Mouse (Mus musculus) hindbrain, postnatal 0 days (tissue): ENCODE measurements at regions not wholly inside any gene's neighbourhood (a gene's known extent, or its start where the extent isn't known, plus 50 kb on each side); places are given as distances from the start of the nearest gene placed in this dataset.

ENCODE experiments used
- ATAC-seq: fragments of 200-750 bp; cut with Nextera tagmentation; 2 replicates; pipeline ENCODE4 v1.8.0; 2017; ENCODE audit warnings: mild to moderate bottlenecking, moderate TSS enrichment, moderate library complexity
- DNase-seq: peaks from one replicate; pipeline ENCODE4 v3.0.0-alpha.2; 2015; ENCODE audit warnings: low spot score
- H3K27ac ChIP-seq: fragments of 300-500 bp; sonication (generic); 2 replicates; pipeline ENCODE4 v1.5.1; 2014; ENCODE audit warnings: mild to moderate bottlenecking
- H3K27me3 ChIP-seq: fragments of 300-500 bp; sonication (generic); 2 replicates; pipeline ENCODE4 v1.6.1; 2014; ENCODE audit warnings: low read length, mixed read lengths; ENCODE audit not compliant: insufficient read depth
- H3K36me3 ChIP-seq: fragments of 300-500 bp; sonication (generic); 2 replicates; pipeline ENCODE4 v1.6.1; 2014; ENCODE audit warnings: low read length, mixed read lengths; ENCODE audit not compliant: insufficient read depth
- H3K4me1 ChIP-seq: fragments of 300-500 bp; sonication (generic); 2 replicates; pipeline ENCODE4 v1.6.1; 2014; ENCODE audit warnings: antibody characterized with exemption, low read length, mixed read lengths; ENCODE audit not compliant: insufficient read depth
- H3K4me2 ChIP-seq: fragments of 300-500 bp; sonication (generic); 2 replicates; pipeline ENCODE4 v1.6.1; 2014; ENCODE audit warnings: low read depth, mild to moderate bottlenecking, low read length, moderate library complexity, mixed read lengths
- H3K4me3 ChIP-seq: fragments of 300-500 bp; sonication (generic); 2 replicates; pipeline ENCODE4 v1.5.1; 2014; ENCODE audit warnings: low read length
- H3K9ac ChIP-seq: fragments of 300-500 bp; sonication (generic); replicated peaks from 2 replicates; pipeline ENCODE4 v1.6.1; 2014; ENCODE audit warnings: mild to moderate bottlenecking, low read length, moderate library complexity, mixed read lengths
- H3K9me3 ChIP-seq: fragments of 300-500 bp; sonication (generic); 2 replicates; pipeline ENCODE4 v1.6.1; 2016; ENCODE audit warnings: low read length, mixed read lengths
- CTCF ChIP-seq: IDR thresholded peaks from 2 replicates; pipeline ENCODE4 v1.5.1; 2016; ENCODE audit warnings: antibody characterized with exemption, control low read depth, low read depth
- WGBS: fragments of 180-500 bp; shearing (Covaris S2); extraction: QIAGEN DNeasy Blood & Tissue Kit; methylation state at CpG from one replicate; pipeline ENCODE4 v1.1.7; 2014; 5-methylcytosine and 5-hydroxymethylcytosine counted together

DNA sequence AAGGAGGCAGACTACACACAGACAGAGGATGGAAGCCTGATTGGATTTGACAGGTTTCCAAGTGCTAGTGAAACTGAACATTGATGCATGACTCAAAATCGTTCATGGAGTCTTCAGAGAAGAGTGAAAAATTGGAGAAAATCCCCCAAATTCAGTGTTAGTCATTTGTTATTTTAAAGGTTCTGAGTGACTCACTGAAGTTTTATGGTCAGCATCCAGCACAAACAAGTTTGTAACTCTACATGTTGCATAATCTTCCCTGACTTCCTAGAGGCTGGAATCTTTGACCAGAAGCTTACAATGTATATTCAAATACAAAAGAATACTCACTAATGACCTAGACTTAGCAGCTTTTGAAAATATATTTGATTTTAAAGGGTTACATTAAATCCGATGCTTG, 224.3 kb upstream of the Pot1a start:
- TF ChIP-seq CTCF = no peak
- Histone ChIP-seq H3K27me3 (no peaks in the 10 kb centered on the region), H3K27ac (no peak overlapping the region), H3K9ac (no peak overlapping the region), H3K4me1 (no peaks in the 10 kb centered on the region), H3K9me3 (no peaks in the 10 kb centered on the region), H3K4me3 (no peak overlapping the region), H3K36me3 (no peaks in the 10 kb centered on the region), H3K4me2 (no peak overlapping the region)
- 64% methylated on average over 2 of the region's 2 CpGs for WGBS
- no peak for DNase-seq
- ATAC-seq = no peak

DNA sequence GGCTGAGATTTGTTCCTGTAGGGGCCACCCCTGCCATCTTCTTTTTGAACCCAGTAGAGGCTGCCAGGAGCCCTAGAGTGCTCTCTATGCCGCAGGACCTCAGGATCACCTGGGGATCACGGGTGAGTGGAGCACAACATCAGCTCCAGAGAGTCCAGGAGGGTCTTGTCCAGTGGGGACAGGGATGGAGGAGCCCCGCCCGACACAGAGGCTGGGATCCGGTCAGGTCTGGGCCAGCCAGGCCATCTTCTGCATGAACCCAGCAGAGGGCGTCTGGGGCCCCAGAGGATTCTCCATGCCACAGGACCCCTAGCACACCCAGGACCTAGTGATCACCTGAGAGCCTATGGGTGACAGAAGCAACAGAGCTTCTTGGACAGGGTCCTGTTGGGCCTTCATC, 206.3 kb upstream of the Pot1a start:
- ATAC-seq = no peak
- no peak for DNase-seq
- H3K27me3 ChIP-seq = no peaks in the 10 kb centered on the region

DNA sequence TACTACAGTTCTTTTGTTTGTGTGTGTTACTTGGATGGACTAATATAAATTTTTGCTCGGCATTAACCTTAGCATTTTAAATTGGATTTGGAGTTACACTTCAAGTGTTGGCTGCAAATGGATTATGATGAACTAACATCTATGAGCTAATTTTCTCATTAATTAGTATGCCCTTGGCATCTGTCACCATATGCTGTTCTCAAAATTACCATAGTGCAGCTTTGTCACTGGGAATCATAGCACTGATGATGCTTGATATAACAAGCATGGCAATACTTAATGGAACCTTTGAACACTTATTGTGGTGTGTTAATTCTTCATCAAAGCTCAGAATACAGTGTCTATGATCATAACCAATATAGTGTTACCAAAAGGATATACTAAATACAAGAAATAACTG, 185.0 kb upstream of the Pot1a start:
- H3K27ac ChIP-seq = no peak overlapping the region
- H3K4me2 ChIP-seq = no peak overlapping the region
- DNase-seq (peak; percentile 10), ATAC-seq (no peak)
- H3K9me3 ChIP-seq = no peaks in the 10 kb centered on the region
- H3K4me3 ChIP-seq = no peak overlapping the region
- no peaks in the 10 kb centered on the region for H3K36me3 ChIP-seq
- no peak overlapping the region for H3K9ac ChIP-seq
- H3K4me1 ChIP-seq = no peaks in the 10 kb centered on the region
- H3K27me3 ChIP-seq = no peaks in the 10 kb centered on the region
- WGBS = 59% methylated on average over 1 of the region's 1 CpGs
- TF ChIP-seq CTCF = no peak

More for the DNA sequence above, 206.3 kb upstream of the Pot1a start:
- H3K4me1 ChIP-seq = no peaks in the 10 kb centered on the region
- no peak overlapping the region for H3K4me3 ChIP-seq
- no peaks in the 10 kb centered on the region for H3K9me3 ChIP-seq
- H3K27ac ChIP-seq = no peak overlapping the region
- no peak overlapping the region for H3K4me2 ChIP-seq
- 93% methylated on average over 6 of the region's 6 CpGs for WGBS
- H3K36me3 ChIP-seq = no peaks in the 10 kb centered on the region
- TF ChIP-seq CTCF = no peak
- H3K9ac ChIP-seq = no peak overlapping the region

DNA sequence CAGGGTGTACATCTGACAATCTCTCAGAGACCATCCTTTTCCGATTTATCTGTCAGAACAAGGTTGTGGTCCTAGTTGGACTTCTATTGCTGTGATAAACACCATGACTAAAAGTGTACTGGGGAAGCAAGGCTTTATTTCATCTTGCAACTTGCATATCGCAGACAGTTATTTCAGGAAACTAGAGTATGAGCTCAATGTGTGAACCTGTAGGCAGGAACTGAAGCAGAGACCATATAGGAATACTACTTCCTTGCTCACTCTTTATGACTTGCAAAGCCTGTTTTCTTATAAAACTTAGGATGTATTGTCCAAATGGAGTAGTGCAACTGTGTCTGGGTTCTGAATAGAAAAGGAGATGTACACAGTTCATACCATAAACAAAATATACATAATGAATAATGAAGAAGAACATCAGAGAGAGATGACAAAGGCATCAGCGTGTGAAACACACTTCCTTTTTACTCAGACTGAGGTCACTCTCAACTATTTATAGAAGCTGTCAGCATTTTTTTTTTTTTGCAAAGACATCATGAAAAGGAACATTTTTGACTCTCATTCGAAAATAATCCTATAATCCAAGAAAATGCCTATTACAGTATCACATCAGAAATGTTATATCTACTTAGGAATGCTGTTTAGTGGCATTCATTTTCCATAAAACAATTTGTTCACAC, 169.3 kb upstream of the Pot1a start:
- Histone ChIP-seq H3K36me3 (no peaks in the 10 kb centered on the region), H3K9ac (no peak overlapping the region), H3K27me3 (no peaks in the 10 kb centered on the region), H3K27ac (no peak overlapping the region), H3K4me1 (no peaks in the 10 kb centered on the region), H3K4me3 (no peak overlapping the region), H3K9me3 (no peaks in the 10 kb centered on the region), H3K4me2 (no peak overlapping the region)
- WGBS = 78% methylated on average over 4 of the region's 4 CpGs
- DNase-seq (no peak), ATAC-seq (no peak)
- no peak for TF ChIP-seq CTCF

DNA sequence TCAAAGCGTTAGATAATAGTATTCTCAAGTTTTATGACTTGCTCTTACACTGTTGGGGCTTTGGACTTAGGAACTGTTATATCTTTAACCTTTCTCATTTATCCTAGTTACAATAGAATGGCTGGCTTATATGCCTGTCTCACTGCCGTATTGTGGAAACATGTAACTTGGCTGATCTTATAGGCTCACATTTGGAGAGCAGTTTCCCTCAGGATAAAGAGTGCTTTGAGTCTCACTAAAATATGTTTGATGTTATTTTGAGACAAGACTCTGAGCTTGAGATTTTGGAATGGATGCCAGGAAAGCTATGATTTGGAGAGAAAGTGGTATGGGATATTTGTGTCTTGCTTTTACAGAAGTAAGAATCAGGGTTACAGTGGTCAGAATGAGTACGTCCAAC, 156.4 kb upstream of the Pot1a start:
- Histone ChIP-seq H3K9me3 (no peaks in the 10 kb centered on the region), H3K9ac (no peak overlapping the region), H3K27me3 (no peaks in the 10 kb centered on the region), H3K27ac (no peak overlapping the region), H3K4me1 (no peaks in the 10 kb centered on the region), H3K4me3 (no peak overlapping the region), H3K36me3 (no peaks in the 10 kb centered on the region), H3K4me2 (no peak overlapping the region)
- 88% methylated on average over 3 of the region's 3 CpGs for WGBS
- ATAC-seq = no peak
- no peak for TF ChIP-seq CTCF
- DNase-seq = no peak

DNA sequence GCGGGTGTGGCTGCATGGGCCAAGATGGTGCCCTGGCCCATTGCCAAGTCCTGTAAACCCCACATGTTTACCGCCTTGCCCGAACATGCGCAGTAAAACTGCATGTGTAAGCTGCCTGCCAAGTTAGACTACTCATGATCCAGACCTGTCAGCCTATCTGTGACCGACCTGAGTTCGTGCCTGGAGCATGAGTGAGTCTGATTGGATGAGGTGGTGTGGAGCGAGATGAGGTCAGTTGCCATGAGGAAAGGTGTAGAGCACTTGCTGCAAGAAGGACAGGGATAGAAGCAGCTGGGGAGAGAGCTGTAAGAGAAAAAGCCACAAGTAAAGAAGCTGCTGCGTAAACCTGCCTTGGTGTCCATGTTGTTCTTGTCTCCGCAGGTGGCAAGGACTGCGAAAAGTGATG, 122.1 kb upstream of the Pot1a start:
- Histone ChIP-seq H3K9me3 (no peaks in the 10 kb centered on the region), H3K36me3 (no peaks in the 10 kb centered on the region), H3K27me3 (no peaks in the 10 kb centered on the region), H3K4me1 (no peaks in the 10 kb centered on the region), H3K4me3 (no peak overlapping the region), H3K9ac (no peak overlapping the region), H3K27ac (no peak overlapping the region), H3K4me2 (no peak overlapping the region)
- TF ChIP-seq CTCF = no peak
- ATAC-seq (no peak), DNase-seq (no peak)
- 96% methylated on average over 10 of the region's 10 CpGs for WGBS

DNA sequence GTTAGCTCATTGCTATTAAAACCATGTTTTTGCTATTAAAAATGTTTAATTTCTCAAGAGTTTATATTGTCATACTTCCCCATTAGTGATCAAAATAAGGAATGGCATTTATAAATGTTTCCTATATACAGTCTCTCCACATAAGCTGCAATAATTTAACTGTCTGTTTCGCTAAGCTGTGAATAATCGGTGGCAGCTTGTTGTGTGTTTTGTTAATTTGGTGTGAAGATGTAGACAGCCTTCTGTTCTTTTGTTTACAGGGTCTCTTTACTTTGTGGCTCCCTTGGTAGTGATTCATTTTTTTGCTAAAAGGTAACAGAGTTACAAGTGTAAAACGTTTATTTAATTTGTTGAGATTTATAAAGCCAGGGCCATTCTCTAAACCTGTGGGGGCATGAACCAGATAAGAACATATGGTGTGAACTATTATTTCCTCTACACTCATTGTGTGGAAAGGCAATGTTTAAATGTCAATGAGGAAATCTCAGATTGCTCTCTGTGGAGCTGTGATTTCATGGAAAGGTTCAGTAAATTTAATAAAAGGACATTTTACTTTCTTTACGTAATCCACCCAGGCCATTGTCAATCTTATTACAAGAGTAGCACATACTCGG, 108.9 kb upstream of the Pot1a start:
- Histone ChIP-seq H3K4me3 (no peak overlapping the region), H3K4me2 (no peak overlapping the region), H3K27ac (no peak overlapping the region), H3K9ac (no peak overlapping the region), H3K36me3 (no peaks in the 10 kb centered on the region), H3K27me3 (no peaks in the 10 kb centered on the region), H3K4me1 (no peaks in the 10 kb centered on the region), H3K9me3 (no peaks in the 10 kb centered on the region)
- DNase-seq = no peak
- 43% methylated on average over 5 of the region's 5 CpGs for WGBS
- no peak for TF ChIP-seq CTCF
- no peak for ATAC-seq
